Mouse (Mus musculus) NIH3T3 (cell line): ENCODE data around the gene Zfp830.

Experiments used
- DNase-seq: peaks from one replicate; pipeline ENCODE4 v3.0.0-alpha.2; 2012; ENCODE audit warnings: low read depth

Gene Zfp830

DNA sequence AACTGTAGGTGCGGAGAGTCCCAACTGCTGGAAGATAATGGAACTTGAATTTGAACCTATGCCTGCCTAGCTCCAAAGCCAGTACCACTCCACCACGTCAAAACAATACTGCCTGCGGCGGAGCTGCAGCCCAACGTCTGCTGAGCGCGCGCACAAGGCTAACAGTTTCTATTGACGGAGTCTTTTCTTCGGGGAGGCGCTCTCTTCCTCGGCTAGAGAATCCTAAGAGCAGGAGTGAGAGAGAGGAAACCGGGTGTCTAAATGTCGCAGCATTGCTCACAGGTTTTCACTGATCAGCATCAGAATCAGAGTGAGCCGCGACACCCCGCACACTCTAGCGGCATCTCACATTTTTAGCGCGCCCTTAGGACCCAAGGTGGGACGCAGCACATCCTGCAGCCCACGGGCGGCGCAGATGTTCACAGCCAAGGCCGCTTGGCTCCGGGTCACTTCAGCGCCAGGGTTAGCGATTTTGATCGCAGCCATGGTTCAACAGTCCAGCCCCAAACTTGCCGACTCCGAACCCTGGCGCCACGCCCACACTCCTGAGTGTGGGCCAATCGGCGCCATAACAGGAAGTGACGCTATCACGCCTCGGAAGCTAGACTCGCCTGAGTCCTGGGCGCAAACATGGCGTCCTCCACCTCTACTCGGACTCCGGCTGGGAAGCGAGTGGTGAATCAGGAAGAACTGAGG is at the start of gene Zfp830, which contains the start of gene Cct6b:
TSS of gene Zfp830 (plus strand) at position 604 of the 696 bp plus-strand sequence.
TSS of gene Cct6b (minus strand) at position 580 of the 696 bp plus-strand sequence.
- DNase-seq, result peak; percentile 98

DNA sequence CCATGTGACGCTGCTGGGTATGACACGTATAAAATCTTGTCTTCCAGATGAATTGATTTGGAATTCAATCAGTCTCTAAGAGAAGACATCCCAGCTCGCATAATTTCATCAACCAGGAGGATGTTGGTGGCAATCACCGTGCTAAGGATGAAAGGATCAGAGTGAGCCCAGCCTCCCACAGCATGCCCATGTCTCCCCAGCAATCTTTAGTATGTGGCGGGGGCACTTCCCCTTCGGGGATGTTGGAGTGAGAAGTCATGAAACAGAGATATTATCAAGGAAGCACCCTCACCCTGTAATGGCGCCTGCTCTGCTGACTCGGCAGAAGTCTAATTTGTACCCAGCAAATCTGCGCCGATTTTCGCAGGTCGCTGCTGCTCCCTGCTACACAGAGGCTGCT is 44.9 kb upstream of the Zfp830 start:
- DNase-seq, result no peak

DNA sequence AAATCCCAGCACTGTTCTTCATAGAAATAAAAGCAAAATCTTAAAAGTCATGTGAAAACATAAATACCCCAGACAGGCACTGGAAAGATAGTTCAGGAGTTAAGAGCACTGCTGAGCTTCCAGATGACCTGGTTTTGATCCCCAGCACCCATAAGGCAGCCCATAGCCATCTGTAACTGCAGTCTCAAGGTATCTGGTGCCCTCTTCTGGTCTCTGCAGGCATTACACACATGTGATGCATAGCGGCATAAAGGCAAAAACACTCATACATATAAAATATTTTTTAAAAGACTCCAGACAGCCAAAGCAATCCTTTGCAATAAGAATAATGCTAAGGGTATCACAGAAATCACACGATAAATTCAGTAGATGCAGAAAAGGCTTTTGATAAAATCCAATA is 37.3 kb upstream of the Zfp830 start:
- DNase-seq, result peak; percentile 8

DNA sequence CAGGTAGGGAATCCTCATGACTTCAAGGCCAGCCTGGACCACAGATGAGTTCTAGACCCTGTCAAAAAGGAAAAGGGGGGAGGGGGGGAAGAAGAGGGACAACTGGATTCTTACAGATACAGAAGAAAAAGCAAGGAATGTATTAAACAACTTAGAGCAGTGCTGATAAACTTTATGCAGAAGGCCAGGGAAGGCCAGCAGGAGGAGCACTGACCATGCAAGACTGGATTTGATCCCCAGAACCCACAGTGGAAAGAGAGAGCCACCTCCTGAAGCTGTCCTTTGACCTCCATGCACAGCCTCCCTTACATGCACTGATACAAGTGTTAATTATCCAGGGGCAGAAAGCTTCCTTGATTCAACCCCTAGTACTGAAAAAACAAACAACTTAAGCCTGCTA is 29.9 kb upstream of the Zfp830 start:
- peak; percentile 7 for DNase-seq

DNA sequence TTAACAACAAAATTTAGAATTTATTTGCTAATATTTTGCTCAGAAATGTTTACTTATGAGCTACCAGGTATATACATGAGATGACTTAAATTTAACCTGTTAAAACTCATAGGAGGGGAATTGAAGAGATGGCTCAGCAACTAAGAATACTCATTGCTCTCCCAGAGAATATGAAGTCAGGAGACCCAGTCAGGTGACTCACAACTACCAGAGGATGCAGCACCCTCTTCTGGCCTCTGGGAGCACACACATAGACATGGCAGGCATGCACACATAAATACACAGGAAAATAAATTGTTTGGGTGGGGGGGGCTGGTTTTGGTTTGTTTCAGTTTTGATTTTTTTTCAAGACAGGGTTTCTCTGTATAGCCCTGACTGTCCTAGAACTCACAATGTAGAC is 25.1 kb upstream of the Zfp830 start:
- DNase-seq, result peak; percentile 33

DNA sequence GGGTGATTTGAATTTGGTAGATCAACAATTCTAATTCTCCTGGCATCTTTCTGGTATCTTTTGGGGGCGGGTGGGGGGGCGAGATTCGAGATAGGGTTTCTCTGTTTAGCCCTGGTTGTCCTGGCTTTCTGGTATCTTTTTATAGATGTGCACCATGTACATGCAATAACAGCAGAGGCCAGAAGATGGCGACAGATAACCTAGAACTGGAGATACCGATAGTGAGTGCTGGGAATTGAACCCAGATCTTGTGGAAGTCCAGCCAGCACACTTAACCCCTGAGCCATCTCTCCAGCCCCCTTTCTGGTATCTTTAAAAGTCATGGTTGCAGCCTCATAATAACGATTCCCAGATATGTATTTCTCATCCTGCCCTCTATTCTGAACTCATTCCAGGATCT is 18.0 kb upstream of the Zfp830 start:
- peak; percentile 66 for DNase-seq

DNA sequence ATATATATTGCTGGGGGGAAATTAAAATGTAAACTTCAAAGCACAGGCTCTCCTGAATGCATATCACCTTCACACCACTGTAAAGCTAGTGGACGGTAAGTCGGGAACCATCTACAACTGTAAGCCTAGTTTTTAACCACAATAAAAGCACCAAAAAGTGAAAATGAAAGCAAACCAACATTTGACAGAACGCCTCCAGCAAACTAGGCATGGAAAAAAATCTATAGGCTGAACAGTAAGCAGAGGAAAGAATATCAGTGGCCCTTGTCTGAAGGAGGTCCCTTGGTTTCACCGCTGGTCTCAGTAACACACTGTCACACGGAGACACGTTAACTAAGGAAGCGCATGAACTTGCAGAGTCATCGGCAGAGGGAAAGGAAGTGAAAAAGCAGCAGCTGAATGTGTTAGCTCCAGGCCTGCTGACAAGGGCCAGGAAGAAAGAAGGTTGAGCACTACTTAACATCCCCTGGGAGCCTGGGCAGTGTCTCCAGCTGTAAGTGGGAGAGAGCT is 17.2 kb upstream of the Zfp830 start:
- no peak for DNase-seq

DNA sequence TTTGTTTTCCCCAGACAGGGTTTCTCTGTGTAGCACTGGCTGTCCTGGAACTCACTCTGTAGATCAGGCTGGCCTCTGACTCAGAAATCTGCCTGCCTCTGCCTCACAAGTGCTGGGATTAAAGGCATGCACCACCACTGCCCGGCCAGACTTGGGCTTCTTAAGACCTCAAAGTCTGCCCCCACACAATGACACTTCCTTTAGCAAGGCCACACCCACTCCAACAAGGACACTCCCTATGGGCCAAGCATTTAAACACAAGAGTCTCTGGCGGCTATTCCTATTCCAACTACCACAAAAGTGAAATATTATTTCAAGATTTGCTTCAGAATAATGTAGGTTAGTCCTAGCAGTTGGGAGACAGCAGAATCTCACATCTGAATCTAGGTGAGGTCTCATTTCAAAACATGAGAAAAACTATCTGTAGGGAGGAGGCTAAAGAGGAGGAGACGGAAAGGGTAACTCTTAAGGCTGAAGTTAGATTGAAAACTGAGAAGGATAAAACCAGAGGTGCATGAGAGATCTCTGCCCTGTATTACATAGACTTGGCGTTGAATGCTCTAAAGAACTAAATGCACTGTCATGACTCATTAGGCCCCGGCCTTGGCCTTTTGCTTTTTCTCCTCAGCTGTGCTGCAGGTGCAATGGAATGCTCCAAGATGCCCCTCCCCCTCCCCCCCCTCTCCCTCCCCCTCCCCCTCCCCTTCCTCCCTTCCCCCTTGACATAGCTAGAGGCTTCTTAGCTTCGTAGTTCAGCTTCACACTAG is 11.6 kb upstream of the Zfp830 start:
- DNase-seq, result no peak

DNA sequence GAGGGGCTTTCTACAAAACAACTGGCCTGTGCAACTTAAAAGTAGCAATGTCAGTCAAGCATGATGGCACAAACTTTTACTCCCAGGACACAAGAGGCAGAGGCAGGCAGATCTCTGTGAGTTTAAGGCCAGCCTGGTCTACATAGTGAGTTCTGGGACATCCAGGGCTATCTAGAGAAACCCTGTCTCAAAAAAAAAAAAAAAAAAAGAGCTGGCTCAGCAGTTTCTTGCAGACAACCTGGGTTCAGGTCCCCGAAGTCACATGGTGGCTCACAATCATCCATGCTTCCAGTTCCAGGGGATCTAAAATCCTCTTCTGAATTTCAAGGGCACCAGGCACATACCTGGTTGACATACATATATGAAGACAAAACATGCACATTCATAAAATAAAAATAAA is 8.2 kb upstream of the Zfp830 start:
- DNase-seq, result no peak

DNA sequence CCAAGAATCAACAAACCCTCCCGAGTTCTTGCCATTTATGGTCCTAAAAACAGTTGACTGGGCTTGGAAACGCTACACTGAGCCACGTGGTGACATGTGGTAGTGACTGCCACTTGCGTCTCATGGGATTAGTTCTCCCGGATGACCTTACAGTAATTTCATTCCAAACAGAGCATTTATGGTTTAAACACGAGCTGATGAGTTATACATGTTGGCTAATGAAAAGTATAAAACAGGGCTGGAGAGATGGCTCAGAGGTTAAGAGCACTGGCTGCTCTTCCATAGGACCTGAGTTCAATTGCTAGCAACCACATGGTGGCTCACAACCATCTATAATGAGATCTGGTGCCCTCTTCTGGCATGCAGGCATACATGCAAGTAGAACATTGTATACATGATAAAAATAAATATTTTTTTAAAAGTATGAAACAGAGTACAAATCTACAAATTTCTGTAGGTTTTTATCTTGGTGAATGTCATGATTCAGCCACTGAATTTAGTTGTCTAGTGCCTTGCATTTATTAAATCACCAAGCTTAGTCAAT is 1.8 kb upstream of the Zfp830 start:
- DNase-seq, result no peak

DNA sequence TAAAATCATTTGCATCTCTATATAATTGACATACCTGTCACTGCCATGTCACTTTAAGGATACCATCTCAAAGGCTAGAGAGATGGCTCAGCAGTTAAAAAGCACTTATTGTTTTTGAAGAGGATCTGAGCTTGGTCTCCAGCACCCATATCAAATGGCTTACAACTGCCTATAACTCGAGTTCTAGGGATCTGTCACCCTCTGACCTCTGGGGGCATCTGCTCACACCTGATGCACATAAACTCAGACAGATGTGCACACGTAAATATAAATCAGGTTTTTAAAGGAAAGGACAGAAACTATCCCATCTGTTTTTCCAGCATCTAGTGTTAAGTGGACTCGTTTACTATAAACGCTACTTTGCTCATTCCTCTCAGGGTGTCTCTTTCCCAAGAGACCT is 884 bp upstream of the Zfp830 start:
- no peak for DNase-seq

DNA sequence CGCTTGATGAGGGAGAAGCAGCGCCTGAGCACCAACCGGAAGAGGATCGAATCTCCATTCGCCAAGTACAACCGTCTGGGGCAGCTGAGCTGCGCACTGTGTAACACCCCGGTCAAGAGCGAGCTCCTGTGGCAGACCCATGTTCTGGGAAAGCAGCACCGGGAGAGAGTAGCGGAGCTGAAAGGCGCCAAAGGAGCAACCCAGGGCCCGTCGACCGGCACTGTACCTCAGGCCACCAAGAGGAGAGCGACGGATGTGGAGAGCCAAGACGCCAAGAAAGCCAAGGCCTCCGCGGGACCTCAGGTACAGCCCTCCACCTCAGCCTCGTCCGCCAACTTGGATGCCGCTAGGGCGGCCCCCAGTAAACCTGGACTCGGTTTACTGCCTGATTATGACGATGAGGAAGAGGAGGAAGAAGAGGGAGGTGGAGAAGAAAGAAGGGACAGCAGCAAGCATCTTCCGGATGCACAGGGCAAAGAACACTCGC is 336 bp downstream of the Zfp830 start:
- DNase-seq, result no peak

DNA sequence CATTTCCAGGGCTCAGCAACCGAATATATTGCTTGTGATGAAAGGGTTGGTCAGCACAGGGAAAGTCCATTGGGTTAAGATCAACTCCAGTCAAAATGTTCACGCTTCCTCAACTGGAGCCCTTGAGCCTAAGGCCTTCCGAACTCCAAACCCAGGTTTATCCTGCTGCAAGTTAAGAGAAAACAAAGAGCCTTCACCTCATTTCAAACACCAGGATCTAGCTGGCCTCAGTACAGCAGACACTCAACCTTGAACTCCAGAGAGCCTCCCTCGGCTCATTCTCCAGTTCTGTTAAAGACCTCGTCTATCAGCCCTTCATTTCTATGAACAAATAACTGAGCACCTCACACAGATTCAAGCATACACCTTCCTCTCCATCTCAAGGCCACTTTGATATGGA is 16.0 kb downstream of the Zfp830 start:
- DNase-seq, result no peak

DNA sequence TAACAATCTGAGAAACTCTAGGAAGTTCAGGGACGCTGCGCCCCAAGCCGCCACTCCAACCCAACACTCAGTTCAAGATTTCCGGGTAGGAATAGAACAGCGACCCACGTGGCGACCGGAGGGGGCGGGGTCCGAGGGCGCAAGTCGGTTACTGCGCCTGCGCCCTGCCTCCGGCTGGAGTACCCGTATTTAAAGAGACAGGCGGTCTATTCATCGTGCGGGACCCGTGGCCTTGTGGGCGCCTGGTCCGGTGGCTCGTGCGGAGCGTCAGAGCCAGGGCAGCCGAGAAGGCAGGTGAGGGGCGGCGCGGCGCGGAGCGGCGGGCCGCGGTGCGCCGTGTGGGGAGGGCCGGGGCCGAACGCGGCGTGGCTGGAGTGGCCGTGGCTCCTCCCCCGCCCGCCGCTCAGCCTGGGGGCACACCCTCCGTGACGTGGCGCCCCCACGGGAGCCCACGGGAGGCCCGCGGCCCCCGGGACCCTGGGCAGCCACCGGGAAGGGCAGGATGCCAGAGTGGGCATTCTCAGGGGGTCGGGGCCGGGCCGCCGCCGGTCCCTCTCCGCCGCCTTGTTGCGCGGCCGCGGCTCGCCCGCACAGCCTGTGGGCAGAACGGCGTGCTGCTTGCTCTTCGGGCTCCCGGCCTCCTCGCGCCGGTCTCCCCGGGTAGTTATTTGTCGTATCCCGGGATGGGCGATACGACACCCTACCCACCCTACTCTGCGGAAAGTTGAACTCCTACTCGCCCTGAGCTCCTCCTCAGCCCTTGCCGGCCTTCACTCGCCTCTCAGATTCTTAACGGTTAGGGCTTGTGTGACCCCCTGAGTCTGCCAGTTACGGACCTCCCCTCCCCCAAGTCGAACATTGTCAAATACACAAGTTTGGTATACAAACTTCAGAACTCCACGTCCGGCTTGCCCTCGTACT is 17.1 kb downstream of the Zfp830 start, which contains the start of gene Lig3:
TSS of gene Lig3 (plus strand) at position 126 of the 921 bp plus-strand sequence.
- DNase-seq, result peak; percentile 98

DNA sequence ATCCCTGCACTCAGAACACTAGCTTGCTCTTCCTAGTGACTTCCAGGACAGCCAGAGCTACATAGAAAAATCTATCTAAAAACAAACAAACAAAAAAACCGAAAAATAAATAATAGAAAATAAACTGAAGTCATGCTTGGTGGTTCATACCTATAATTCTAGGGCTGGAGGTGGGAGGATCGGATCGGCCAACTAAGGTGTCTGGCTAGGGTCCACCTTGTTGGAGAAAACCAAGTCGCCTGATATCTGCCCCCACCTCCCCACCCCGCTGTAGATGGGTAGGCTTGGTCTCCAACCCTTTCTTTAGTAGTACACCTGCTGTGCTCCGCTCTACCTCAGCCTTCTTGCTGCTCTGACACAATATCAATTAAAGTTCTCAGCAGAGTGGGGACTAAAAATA is 18.1 kb downstream of the Zfp830 start:
- DNase-seq, result no peak

DNA sequence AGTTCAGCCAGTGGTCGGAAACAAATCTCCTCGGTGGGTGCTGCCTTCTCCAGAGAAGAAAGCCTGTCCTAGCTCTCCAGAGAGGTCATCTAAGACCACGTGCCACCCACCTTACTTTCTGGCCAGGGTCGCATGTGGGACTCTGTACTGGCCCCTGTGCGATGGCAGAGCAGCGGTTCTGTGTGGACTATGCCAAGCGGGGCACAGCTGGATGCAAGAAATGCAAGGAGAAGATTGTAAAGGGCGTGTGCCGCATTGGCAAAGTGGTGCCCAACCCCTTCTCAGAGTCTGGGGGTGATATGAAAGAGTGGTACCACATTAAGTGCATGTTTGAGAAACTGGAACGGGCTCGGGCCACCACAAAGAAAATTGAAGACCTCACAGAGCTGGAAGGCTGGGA is 19.3 kb downstream of the Zfp830 start:
- no peak for DNase-seq

DNA sequence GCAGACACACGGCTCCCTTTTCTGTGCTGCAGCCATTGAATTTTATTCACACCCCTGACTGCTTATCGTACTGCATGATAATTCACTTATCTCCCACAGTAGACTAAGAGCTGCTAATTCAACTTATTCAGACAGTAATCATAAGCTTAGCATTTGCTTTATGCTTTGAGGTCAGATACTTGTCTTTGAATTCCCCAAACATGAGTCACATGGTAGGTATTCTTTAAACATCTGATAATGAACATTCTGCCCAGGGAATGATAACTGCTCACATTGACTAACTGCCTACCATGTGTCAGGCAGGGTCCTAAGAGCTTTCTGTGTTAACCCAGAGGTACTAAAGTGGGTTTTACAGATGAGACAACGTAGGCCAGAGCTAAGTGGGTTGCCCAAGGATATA is 42.5 kb downstream of the Zfp830 start:
- peak; percentile 23 for DNase-seq

DNA sequence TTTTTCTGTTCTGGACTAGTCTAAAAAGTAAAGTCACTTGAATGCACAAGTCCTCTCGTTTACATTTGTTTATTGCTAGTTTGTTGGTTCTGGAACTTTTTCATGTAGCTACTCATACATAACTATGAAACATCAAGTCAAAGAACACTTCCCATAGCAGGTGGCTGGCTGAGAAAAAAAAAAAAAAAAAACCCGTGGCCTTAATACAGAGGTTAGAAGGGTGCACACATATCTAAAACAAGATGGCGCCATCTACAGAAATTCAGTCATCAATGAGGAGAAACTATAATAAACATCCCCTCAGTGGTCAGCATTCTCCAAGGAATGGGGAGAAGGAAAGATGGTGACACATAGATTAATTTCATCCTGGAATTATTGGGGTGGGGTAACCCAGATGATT is 43.2 kb downstream of the Zfp830 start:
- no peak for DNase-seq

DNA sequence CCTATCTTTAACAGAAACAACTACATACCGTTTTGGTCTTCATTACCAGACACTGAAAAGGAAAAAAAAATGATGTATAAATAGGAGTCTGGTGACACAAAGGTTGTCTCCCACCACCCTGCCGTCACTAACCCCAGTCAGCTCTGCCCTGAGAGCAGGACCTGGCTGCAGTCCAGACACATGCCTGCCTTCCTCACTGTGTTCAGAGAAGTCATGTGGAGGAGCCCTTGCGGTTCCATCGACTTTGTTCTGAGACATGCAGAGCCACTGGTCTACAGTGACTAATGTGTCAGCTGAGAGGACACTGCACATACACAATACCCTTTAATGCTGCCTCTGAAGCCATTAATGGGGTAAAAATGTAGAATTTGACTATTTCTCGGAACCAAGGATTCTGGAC is 44.3 kb downstream of the Zfp830 start:
- DNase-seq, result no peak
